Mouse (Mus musculus) ES-E14 (cell line): ENCODE measurements around the gene Lgals2. TPM values are rescaled to one million over a fixed set of nuclear protein-coding genes. Genes with fewer than 3 reads are reported as not detected.

Experiments
- DNase-seq: peaks from one replicate; pipeline ENCODE4 v3.0.0-alpha.2; 2013; ENCODE audit warnings: low read depth, low spot score
- H3K27ac ChIP-seq: 2 replicates; pipeline ENCODE4 v1.5.1; 2012; ENCODE audit warnings: low read depth, mild to moderate bottlenecking, low read length, moderate library complexity, mixed read lengths; ENCODE audit not compliant: poor library complexity, insufficient read depth, severe bottlenecking
- H3K36me3 ChIP-seq: 2 replicates; pipeline ENCODE4 v1.6.1; 2012; ENCODE audit warnings: mild to moderate bottlenecking, low read length, moderate library complexity, mixed read lengths; ENCODE audit not compliant: control insufficient read depth, poor library complexity, insufficient read depth, severe bottlenecking
- H3K4me1 ChIP-seq, 2 experiments: fragments of 150-350 bp in 1 of 2; sonication (generic) in 1 of 2; 2 replicates each; pipeline ENCODE4 v1.6.1; 2012; ENCODE audit warnings: low read length in 2 of 2, mild to moderate bottlenecking in 1 of 2, mixed read lengths in 1 of 2; ENCODE audit not compliant: control insufficient read depth in 2 of 2, insufficient read depth in 2 of 2, poor library complexity in 1 of 2
- H3K4me3 ChIP-seq, 2 experiments: fragments of 150-350 bp in 1 of 2; sonication (generic) in 1 of 2; 2 replicates each; pipeline ENCODE4 v1.5.1; 2012; ENCODE audit warnings: low read length in 2 of 2, low read depth in 1 of 2, mild to moderate bottlenecking in 1 of 2, mixed read lengths in 1 of 2; ENCODE audit not compliant: insufficient read depth in 1 of 2, poor library complexity in 1 of 2, severe bottlenecking in 1 of 2
- H3K9ac ChIP-seq: 2 replicates; pipeline ENCODE4 v1.6.1; 2012; ENCODE audit warnings: low read depth, mild to moderate bottlenecking, low read length, mixed read lengths; ENCODE audit not compliant: poor library complexity, insufficient read depth, severe bottlenecking
- H3K9me3 ChIP-seq: fragments of 150-350 bp; sonication (generic); 2 replicates; pipeline ENCODE4 v1.6.1; 2012; ENCODE audit warnings: low read depth, mild to moderate bottlenecking, low read length; ENCODE audit not compliant: control insufficient read depth, insufficient read depth
- CHD2 ChIP-seq: IDR thresholded peaks from 2 replicates; pipeline ENCODE4 v1.6.1; 2014; ENCODE audit warnings: mild to moderate bottlenecking, low read depth, low read length, inconsistent platforms
- HCFC1 ChIP-seq: IDR thresholded peaks from 2 replicates; pipeline ENCODE4 v1.6.1; 2012; ENCODE audit warnings: low read length, inconsistent platforms, borderline replicate concordance; ENCODE audit not compliant: insufficient read depth
- MAFK ChIP-seq: IDR thresholded peaks from 2 replicates; pipeline ENCODE4 v1.6.1; 2014; ENCODE audit warnings: mild to moderate bottlenecking, low read depth, low read length, inconsistent platforms; ENCODE audit not compliant: insufficient read depth
- ZC3H11A ChIP-seq: IDR thresholded peaks from 2 replicates; pipeline ENCODE4 v1.6.1; 2012; ENCODE audit warnings: low read depth, mild to moderate bottlenecking, inconsistent platforms, low read length, borderline replicate concordance
- ZNF384 ChIP-seq: IDR thresholded peaks from 2 replicates; pipeline ENCODE4 v1.6.1; 2012; ENCODE audit warnings: low read depth, low read length, inconsistent platforms
- in situ Hi-C, 2 experiments: fragments of 600-800 bp; cut with MboI; formaldehyde crosslinking; loops; one replicate each; pipeline ENCODE4 v1.15.1; 2025; ENCODE audit warnings: low sequenced_read_pairs in 2 of 2, inconsistent platforms in 1 of 2; ENCODE audit not compliant: unreplicated experiment in 2 of 2
- total RNA-seq: library from RNA; depleted of rRNA; stranded (reverse); fragments of 300-350 nt; gene quantifications from 2 replicates; pipeline ENCODE4 v1.2.3, GENCODE M21; 2012; rRNA removed

Lgals2 gene
- total RNA-seq, 1 experiment: 4.2 TPM

- H3K9me3 ChIP-seq: no peaks in the 10 kb centered on the region
- TF ChIP-seq HCFC1 (no peak), MAFK (no peak), CHD2 (no peak), ZC3H11A (no peak), ZNF384 (no peak)
- no peaks in the 10 kb centered on the region for H3K36me3 ChIP-seq
- no peak for DNase-seq
- peak overlapping the region in 1 of 2 experiments; percentile 73; a peak in 2 of 4 replicates for H3K4me3 ChIP-seq
- H3K4me1 ChIP-seq: peaks cover 3 to 34% of the 10 kb centered on the region in 2 experiments; a peak in 3 of 4 replicates
- no peak overlapping the region for H3K27ac ChIP-seq
- H3K9ac ChIP-seq: no peak overlapping the region
- in situ Hi-C loops: no loop called here
Observed at GRCm38 (mm10) chr15:78803499-78803900, 51.8 kb downstream of the Lgals2 start.

- Histone ChIP-seq H3K4me3 (peak within 1 kb of the TSS; percentile 73 to 87), H3K27ac (no peak within 1 kb of the TSS), H3K4me1 (peaks cover 3 to 29% of the 10 kb centered on the region in 2 experiments; a peak in 3 of 4 replicates)
Observed at GRCm38 (mm10) chr15:78802776-78803391, 52.4 kb downstream of the Lgals2 start, which contains the start of gene Card10. Card10 (minus strand) TSS chr15:78803042.

GRCm38 (mm10) chr15:78801971-78802741 is 53.2 kb downstream of the Lgals2 start:
- DNase-seq: no peak
- H3K27ac ChIP-seq: no peak overlapping the region
- H3K4me3 ChIP-seq: peak overlapping the region; percentile 73 to 87
- H3K36me3 ChIP-seq: no peaks in the 10 kb centered on the region
- TF ChIP-seq ZNF384 (no peak), CHD2 (no peak), ZC3H11A (no peak), HCFC1 (no peak), MAFK (no peak)
- no peaks in the 10 kb centered on the region for H3K9me3 ChIP-seq
- in situ Hi-C loops: no loop called here
- peak overlapping the region; percentile 77 for H3K9ac ChIP-seq
- H3K4me1 ChIP-seq: peaks cover 3 to 23% of the 10 kb centered on the region in 2 experiments; a peak in 3 of 4 replicates

More at GRCm38 (mm10) chr15:78802776-78803391, 52.4 kb downstream of the Lgals2 start, which contains the start of gene Card10:
- in situ Hi-C loops: no loop called here
- DNase-seq: no peak
- TF ChIP-seq ZC3H11A (no peak), ZNF384 (no peak), MAFK (no peak), CHD2 (no peak)
- H3K36me3 ChIP-seq: no peaks in the 10 kb centered on the region
- H3K9ac ChIP-seq: peak within 1 kb of the TSS; percentile 77
- H3K9me3 ChIP-seq: no peaks in the 10 kb centered on the region

- Histone ChIP-seq H3K9ac (no peak overlapping the region), H3K27ac (no peak overlapping the region), H3K4me1 (peaks cover 3 to 17% of the 10 kb centered on the region in 2 experiments; a peak in 3 of 4 replicates), H3K36me3 (no peaks in the 10 kb centered on the region), H3K4me3 (peak overlapping the region in 1 of 2 experiments; percentile 87; a peak in 2 of 4 replicates), H3K9me3 (no peaks in the 10 kb centered on the region)
- in situ Hi-C loops: no loop called here
- no peak for TF ChIP-seq ZC3H11A
- DNase-seq: no peak
Observed at GRCm38 (mm10) chr15:78801571-78801970, 53.8 kb downstream of the Lgals2 start.

Other genes with a start within 250 kb of the Lgals2 start
- 0.09 and 0.53 TPM in 2 replicates for gene Elfn2, start 136.8 kb downstream of the Lgals2 start, total RNA-seq
- gene Mfng, start 82.1 kb downstream of the Lgals2 start, total RNA-seq: 7.3 and 11.7 TPM in 2 replicates
- 3.8 and 5.0 TPM in 2 replicates for gene Card10, start 52.5 kb downstream of the Lgals2 start, total RNA-seq
- 4.7 and 8.3 TPM in 2 replicates for gene Cdc42ep1, start 12.9 kb downstream of the Lgals2 start, total RNA-seq
- gene Gga1, start 21.7 kb upstream of the Lgals2 start, total RNA-seq: 18.4 and 23.3 TPM in 2 replicates
- gene Gm49510, start 44.1 kb upstream of the Lgals2 start, total RNA-seq: 0.11 TPM in 1 of 2 replicates, not detected in the other
- gene Sh3bp1, start 44.2 kb upstream of the Lgals2 start, total RNA-seq: 10.5 and 17.3 TPM in 2 replicates
- gene Pdxp, start 58.4 kb upstream of the Lgals2 start, total RNA-seq: 15.8 and 19.7 TPM in 2 replicates
- 541 and 1,081 TPM in 2 replicates for gene Lgals1, start 71.2 kb upstream of the Lgals2 start, total RNA-seq
- gene Nol12, start 79.4 kb upstream of the Lgals2 start, total RNA-seq: 26.1 and 26.6 TPM in 2 replicates
- 30.6 and 33.8 TPM in 2 replicates for gene Triobp, start 92.2 kb upstream of the Lgals2 start, total RNA-seq
- 39.9 and 41.0 TPM in 2 replicates for gene H1f0, start 172.9 kb upstream of the Lgals2 start, total RNA-seq
- not detected in 2 replicates for gene Galr3, start 186.4 kb upstream of the Lgals2 start, total RNA-seq
- gene Ankrd54, start 207.4 kb upstream of the Lgals2 start, total RNA-seq: 25.4 and 28.5 TPM in 2 replicates
- gene Eif3l, start 219.7 kb upstream of the Lgals2 start, total RNA-seq: 358 and 380 TPM in 2 replicates